Mouse (Mus musculus) hindbrain, embryonic 16.5 days (tissue): ENCODE results near the gene Supt6. TPM values are rescaled to one million over a fixed set of nuclear protein-coding genes. Genes with fewer than 3 reads are reported as not detected.
A peak's percentile ranks its signal among the peaks of the same experiment; 100 is the strongest.

Experiments
- ATAC-seq: fragments of 200-750 bp; cut with Nextera tagmentation; 2 replicates; pipeline ENCODE4 v1.8.0; 2017; ENCODE audit warnings: moderate TSS enrichment, moderate library complexity
- H3K27ac ChIP-seq: fragments of 300-500 bp; sonication (generic); 2 replicates; pipeline ENCODE4 v1.5.1; 2014; ENCODE audit warnings: low read depth, mild to moderate bottlenecking, control low read depth, low read length, moderate library complexity
- H3K27me3 ChIP-seq: fragments of 300-500 bp; sonication (generic); replicated peaks from 2 replicates; pipeline ENCODE4 v1.6.1; 2014; ENCODE audit warnings: low read length; ENCODE audit not compliant: control insufficient read depth, insufficient read depth
- H3K36me3 ChIP-seq: fragments of 300-500 bp; sonication (generic); 2 replicates; pipeline ENCODE4 v1.6.1; 2014; ENCODE audit warnings: mild to moderate bottlenecking, low read length, moderate library complexity, mixed read lengths; ENCODE audit not compliant: control insufficient read depth, insufficient read depth
- H3K4me1 ChIP-seq: fragments of 300-500 bp; sonication (generic); 2 replicates; pipeline ENCODE4 v1.6.1; 2014; ENCODE audit warnings: low read depth, low read length; ENCODE audit not compliant: control insufficient read depth, insufficient read depth
- H3K4me2 ChIP-seq: fragments of 300-500 bp; sonication (generic); 2 replicates; pipeline ENCODE4 v1.6.1; 2014; ENCODE audit warnings: mild to moderate bottlenecking, low read length, control low read depth, moderate library complexity
- H3K4me3 ChIP-seq: fragments of 300-500 bp; sonication (generic); 2 replicates; pipeline ENCODE4 v1.5.1; 2014; ENCODE audit warnings: mild to moderate bottlenecking, low read length, control low read depth, moderate library complexity
- H3K9ac ChIP-seq: fragments of 300-500 bp; sonication (generic); 2 replicates; pipeline ENCODE4 v1.6.1; 2014; ENCODE audit warnings: low read depth, mild to moderate bottlenecking, control low read depth, low read length, moderate library complexity
- H3K9me3 ChIP-seq: fragments of 300-500 bp; sonication (generic); 2 replicates; pipeline ENCODE4 v1.6.1; 2014; ENCODE audit warnings: mild to moderate bottlenecking, low read length, moderate library complexity; ENCODE audit not compliant: control insufficient read depth
- WGBS: fragments of 180-500 bp; shearing (Covaris S2); extraction: QIAGEN DNeasy Blood & Tissue Kit; methylation state at CpG from one replicate; pipeline ENCODE4 v1.1.7; 2014; 5-methylcytosine and 5-hydroxymethylcytosine counted together
- polyA plus RNA-seq: library from polyadenylated mRNA; unstranded; fragments of >200 nt; fragmentation: Nextera tagmentation; extraction: Ambion mirVana; gene quantifications from 2 replicates; pipeline ENCODE4 v1.2.1, GENCODE M21; 2015

Gene Supt6
- polyA plus RNA-seq, 1 experiment from 2014 or later, result 21.5 TPM

- 58% methylated on average over 4 of the region's 4 CpGs for WGBS
- ATAC-seq, result no peak
These were observed 79.6 kb downstream of the Supt6 start for GRCm38 (mm10) chr11:78166161-78166560.

GRCm38 (mm10) chr11:78165761-78166109 lies 80.1 kb downstream of the Supt6 start:
- ATAC-seq, result peak; percentile 40

More at GRCm38 (mm10) chr11:78166161-78166560, 79.6 kb downstream of the Supt6 start:
- H3K36me3 ChIP-seq, result peaks cover 3% of the 10 kb centered on the region; the same call in 1 of the 2 replicates
- peak overlapping the region; percentile 93; the same call in 1 of the 2 replicates for H3K27ac ChIP-seq
- H3K27me3 ChIP-seq, result no peaks in the 10 kb centered on the region
- peaks cover 27% of the 10 kb centered on the region for H3K4me1 ChIP-seq
- peak overlapping the region; percentile 86 for H3K4me2 ChIP-seq
- no peaks in the 10 kb centered on the region for H3K9me3 ChIP-seq
- no peak overlapping the region for H3K4me3 ChIP-seq
- H3K9ac ChIP-seq, result no peak overlapping the region; the same call in 1 of the 2 replicates

GRCm38 (mm10) chr11:78164924-78165760 lies 80.6 kb downstream of the Supt6 start, which contains the start of gene Traf4:
Gene Traf4, minus strand, starts transcription at chr11:78165589.
- ATAC-seq, result peak; percentile 84
- peak within 1 kb of the TSS; percentile 82 for H3K4me3 ChIP-seq
- H3K9ac ChIP-seq, result peak within 1 kb of the TSS; percentile 97
- peak within 1 kb of the TSS; percentile 93 for H3K27ac ChIP-seq
- WGBS, result under 1% methylated on average over 61 of the region's 78 CpGs
- no peaks in the 10 kb centered on the region for H3K9me3 ChIP-seq
- H3K4me1 ChIP-seq, result peaks cover 27% of the 10 kb centered on the region
- H3K4me2 ChIP-seq, result peak within 1 kb of the TSS; percentile 86
- H3K36me3 ChIP-seq, result peaks cover 10% of the 10 kb centered on the region; the same call in 1 of the 2 replicates
- no peaks in the 10 kb centered on the region for H3K27me3 ChIP-seq

More at GRCm38 (mm10) chr11:78165761-78166109, 80.1 kb downstream of the Supt6 start:
- Histone ChIP-seq H3K4me1 (peaks cover 27% of the 10 kb centered on the region), H3K4me2 (peak overlapping the region; percentile 86), H3K9me3 (no peaks in the 10 kb centered on the region), H3K27ac (peak overlapping the region; percentile 93), H3K9ac (peak overlapping the region; percentile 97), H3K36me3 (peaks cover 4% of the 10 kb centered on the region; the same call in 1 of the 2 replicates), H3K27me3 (no peaks in the 10 kb centered on the region), H3K4me3 (peak overlapping the region; percentile 82)
- WGBS, result 4% methylated on average over 16 of the region's 16 CpGs

- Histone ChIP-seq H3K27ac (peak overlapping the region; percentile 93), H3K27me3 (no peaks in the 10 kb centered on the region), H3K4me2 (peak overlapping the region; percentile 86), H3K4me1 (peaks cover 27% of the 10 kb centered on the region), H3K4me3 (peak overlapping the region; percentile 82), H3K9ac (peak overlapping the region; percentile 97), H3K9me3 (no peaks in the 10 kb centered on the region), H3K36me3 (peaks cover 16% of the 10 kb centered on the region; the same call in 1 of the 2 replicates)
- 0% methylated on average over 14 of the region's 14 CpGs for WGBS
- ATAC-seq, result no peak; the same call in 1 of the 2 replicates
These were observed 81.2 kb downstream of the Supt6 start for GRCm38 (mm10) chr11:78164604-78164923.

GRCm38 (mm10) chr11:78163681-78164603 lies 81.8 kb downstream of the Supt6 start:
- Histone ChIP-seq H3K9me3 (no peaks in the 10 kb centered on the region), H3K27me3 (no peaks in the 10 kb centered on the region), H3K27ac (peak overlapping the region; percentile 93), H3K4me3 (peak overlapping the region; percentile 82), H3K9ac (peak overlapping the region; percentile 97), H3K36me3 (peaks cover 17% of the 10 kb centered on the region), H3K4me2 (peak overlapping the region; percentile 86), H3K4me1 (peaks cover 27% of the 10 kb centered on the region)
- peak; percentile 48 for ATAC-seq
- WGBS, result 0% methylated on average over 22 of the region's 22 CpGs

GRCm38 (mm10) chr11:78163045-78163444 lies 82.7 kb downstream of the Supt6 start:
- H3K9me3 ChIP-seq, result no peaks in the 10 kb centered on the region
- H3K36me3 ChIP-seq, result peaks cover 19% of the 10 kb centered on the region
- 78% methylated on average over 2 of the region's 2 CpGs for WGBS
- no peaks in the 10 kb centered on the region for H3K27me3 ChIP-seq
- H3K9ac ChIP-seq, result peak overlapping the region; percentile 97
- peak overlapping the region; percentile 93 for H3K27ac ChIP-seq
- H3K4me2 ChIP-seq, result peak overlapping the region; percentile 86
- peaks cover 28% of the 10 kb centered on the region for H3K4me1 ChIP-seq
- H3K4me3 ChIP-seq, result peak overlapping the region; percentile 82
- no peak for ATAC-seq

GRCm38 (mm10) chr11:78162504-78162903 lies 83.3 kb downstream of the Supt6 start:
- peak overlapping the region; percentile 82 for H3K4me3 ChIP-seq
- peaks cover 24% of the 10 kb centered on the region for H3K36me3 ChIP-seq
- ATAC-seq, result no peak
- no peaks in the 10 kb centered on the region for H3K27me3 ChIP-seq
- WGBS, result 29% methylated on average over 6 of the region's 6 CpGs
- H3K4me1 ChIP-seq, result peaks cover 32% of the 10 kb centered on the region
- H3K27ac ChIP-seq, result peak overlapping the region; percentile 93
- H3K9me3 ChIP-seq, result no peaks in the 10 kb centered on the region
- H3K4me2 ChIP-seq, result peak overlapping the region; percentile 86
- peak overlapping the region; percentile 97 for H3K9ac ChIP-seq

- peaks cover 25% of the 10 kb centered on the region for H3K36me3 ChIP-seq
These were observed 83.8 kb downstream of the Supt6 start for GRCm38 (mm10) chr11:78161968-78162367.

More at GRCm38 (mm10) chr11:78161968-78162367, 83.8 kb downstream of the Supt6 start:
- no peaks in the 10 kb centered on the region for H3K9me3 ChIP-seq
- H3K4me3 ChIP-seq, result 0 out of 2 replicates have a peak overlapping the region, but pooled peaks have one; percentile 5
- H3K27me3 ChIP-seq, result no peaks in the 10 kb centered on the region
- peak overlapping the region; percentile 93 for H3K27ac ChIP-seq
- H3K4me2 ChIP-seq, result peak overlapping the region; percentile 86
- WGBS, result 47% methylated on average over 4 of the region's 4 CpGs
- H3K9ac ChIP-seq, result peak overlapping the region; percentile 36
- no peak for ATAC-seq
- H3K4me1 ChIP-seq, result peaks cover 32% of the 10 kb centered on the region
